Mouse (Mus musculus) MEL (cell line): Measurements from ENCODE around the gene Tmem54.

Experiments used
- E2F4 ChIP-seq: IDR thresholded peaks from 2 replicates; pipeline ENCODE4 v1.6.1; 2011; ENCODE audit warnings: low read depth, low read length, improper control_type of control experiment, borderline replicate concordance
- POLR2A ChIP-seq, 2 experiments: IDR thresholded peaks; 2 replicates each; pipeline ENCODE4 v1.6.1; 2011 to 2012; ENCODE audit warnings: low read length in 2 of 2, mild to moderate bottlenecking in 2 of 2, control low read depth in 1 of 2, improper control_type of control experiment in 1 of 2, low read depth in 1 of 2, moderate library complexity in 1 of 2; ENCODE audit not compliant: control insufficient read depth in 1 of 2, insufficient read depth in 1 of 2, poor library complexity in 1 of 2
- SIN3A ChIP-seq: IDR thresholded peaks from 2 replicates; pipeline ENCODE4 v1.6.1; 2012; ENCODE audit warnings: low read length, improper control_type of control experiment, inconsistent platforms
- TAL1 ChIP-seq: IDR thresholded peaks from 2 replicates; pipeline ENCODE4 v1.6.1; 2012; ENCODE audit warnings: mild to moderate bottlenecking, inconsistent platforms, low read length, moderate library complexity, mixed read lengths
- TBP ChIP-seq: IDR thresholded peaks from 2 replicates; pipeline ENCODE4 v1.8.0; 2011; ENCODE audit warnings: low read depth, low read length, improper control_type of control experiment

DNA sequence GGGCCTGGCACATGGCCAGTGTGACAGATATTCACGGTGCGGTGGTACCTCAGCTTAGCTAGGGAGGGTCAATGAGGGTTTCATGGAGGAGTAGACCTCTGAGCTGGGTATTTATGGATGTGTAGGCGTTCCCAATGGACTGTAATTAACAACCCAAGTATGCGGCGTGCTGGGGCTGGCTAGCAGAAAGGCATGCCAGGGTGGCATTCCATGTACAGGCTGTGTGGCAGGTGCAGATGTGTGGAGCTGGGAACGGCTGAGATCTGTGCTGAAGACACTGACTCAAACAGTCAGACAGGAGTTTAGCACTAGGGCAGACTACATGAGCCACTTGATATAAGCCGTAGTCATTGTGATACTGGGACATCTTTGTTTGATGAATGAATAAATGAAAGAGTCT is 3.3 kb downstream of the Tmem54 start:
- TF ChIP-seq TBP: no peak
- no peak for TF ChIP-seq SIN3A
- no peak for TF ChIP-seq POLR2A (IDR thresholded peaks at IDR 0.05; ENCODE audit: control insufficient read depth in 1 of 2, insufficient read depth in 1 of 2, low read depth in 1 of 2, low read length in 2 of 2, poor library complexity in 1 of 2)
- no peak for TF ChIP-seq E2F4
- no peak for TF ChIP-seq TAL1
